13 mouse cellular contexts compared by ENCODE assay signal in genomic region chr13:60619723-60620122, GRCm38 (mm10). TPM values are rescaled to one million over a fixed set of nuclear protein-coding genes. Genes with fewer than 3 reads are reported as not detected.
DNase-seq lines count a peak whose midpoint lies in the region; ATAC-seq lines count a peak whose summit lies in the region.
"Had no signal": no experiment of that assay in that cellular context is flagged by ENCODE, and none has a peak within 500 bp of the region (broad histone marks: within the 10 kb centered on the region; RNA-seq: fewer than 3 reads in every experiment).

No protein-coding gene starts in this region.

- peaks cover 40% of the 10 kb centered on the region for H3K4me1 ChIP-seq in heart, embryonic 12.5 days (replicated peaks)
- H3K4me1 ChIP-seq in midbrain, embryonic 10.5 days, result peaks cover 28% of the 10 kb centered on the region
- 0 out of 2 replicates have a peak, but pooled peaks cover 9% of the 10 kb centered on the region for H3K4me1 ChIP-seq in midbrain, embryonic 14.5 days (ENCODE audit: control insufficient read depth, insufficient read depth, low read length)
- peaks cover 36% of the 10 kb centered on the region for H3K4me1 ChIP-seq in liver, embryonic 11.5 days (replicated peaks; ENCODE audit: control insufficient read depth, insufficient read depth, low read length)

- 0 out of 2 replicates have a peak, but pooled peaks cover 3% of the 10 kb centered on the region for H3K9me3 ChIP-seq in heart, embryonic 12.5 days (replicated peaks)
- H3K9me3 ChIP-seq in midbrain, embryonic 10.5 days (replicated peaks), result no peaks in the 10 kb centered on the region
- no peaks in the 10 kb centered on the region; the same call in 1 of the 2 replicates for H3K9me3 ChIP-seq in midbrain, embryonic 14.5 days (ENCODE audit: control insufficient read depth, low read length)
- H3K9me3 ChIP-seq in liver, embryonic 11.5 days (ENCODE audit: control insufficient read depth, low read length), result no peaks in the 10 kb centered on the region
- H3K9me3 ChIP-seq: embryonic facial prominence, embryonic 10.5 days; lung, embryonic 15.5 days; stomach, embryonic 15.5 days had no signal

- H3K4me2 ChIP-seq in heart, embryonic 12.5 days, result peak overlapping the region; percentile 18; the same call in 1 of the 2 replicates
- no peak overlapping the region for H3K4me2 ChIP-seq in midbrain, embryonic 14.5 days (ENCODE audit: low read length)
- H3K4me2 ChIP-seq in liver, embryonic 11.5 days, result peak overlapping the region; percentile 44
- H3K4me2 ChIP-seq: lung, embryonic 15.5 days; stomach, embryonic 15.5 days had no signal

- H3K27me3 ChIP-seq in heart, embryonic 12.5 days (replicated peaks), result no peaks in the 10 kb centered on the region
- no peaks in the 10 kb centered on the region for H3K27me3 ChIP-seq in midbrain, embryonic 10.5 days (ENCODE audit: low read depth, poor library complexity, severe bottlenecking)
- no peaks in the 10 kb centered on the region for H3K27me3 ChIP-seq in midbrain, embryonic 14.5 days (ENCODE audit: control insufficient read depth, insufficient read depth, low read length)
- H3K27me3 ChIP-seq in liver, embryonic 11.5 days (replicated peaks; ENCODE audit: control insufficient read depth, insufficient read depth, low read length), result no peaks in the 10 kb centered on the region
- H3K27me3 ChIP-seq: lung, embryonic 15.5 days; stomach, embryonic 15.5 days had no signal

- ATAC-seq in heart, embryonic 12.5 days (ENCODE audit: insufficient number of reproducible peaks, low FRiP score), result peak; percentile 78
- ATAC-seq in midbrain, embryonic 14.5 days (ENCODE audit: low FRiP score, low TSS enrichment), result no peak
- peak; percentile 84 for ATAC-seq in liver, embryonic 11.5 days (replicated peaks; ENCODE audit: low FRiP score)
- ATAC-seq: midbrain, embryonic 16.5 days had no signal

- no peaks in the 10 kb centered on the region for H3K36me3 ChIP-seq in heart, embryonic 12.5 days
- H3K36me3 ChIP-seq in midbrain, embryonic 10.5 days, result no peaks in the 10 kb centered on the region
- H3K36me3 ChIP-seq in midbrain, embryonic 14.5 days (ENCODE audit: control insufficient read depth, insufficient read depth, low read length), result peaks cover 5% of the 10 kb centered on the region; the same call in 1 of the 2 replicates
- no peaks in the 10 kb centered on the region for H3K36me3 ChIP-seq in liver, embryonic 11.5 days (ENCODE audit: control insufficient read depth, insufficient read depth, low read length)
- H3K36me3 ChIP-seq: lung, embryonic 15.5 days; stomach, embryonic 15.5 days had no signal

- DNase-seq in heart, postnatal 10 days, result no peak
- no peak for DNase-seq in midbrain, embryonic 10.5 days (ENCODE audit: low spot score)
- DNase-seq in midbrain, embryonic 14.5 days, result no peak
- peak; percentile 31 for DNase-seq in liver, embryonic 11.5 days (ENCODE audit: low spot score)
- no peak for DNase-seq in kidney, adult 18-20 months
- DNase-seq in cerebellum, postnatal 14 days, result no peak
- DNase-seq: cerebellum, adult 9-11 months; thymus, postnatal 14 days had no signal

- H3K4me3 ChIP-seq in heart, embryonic 12.5 days, result no peak overlapping the region
- H3K4me3 ChIP-seq in midbrain, embryonic 10.5 days, result no peak overlapping the region
- no peak overlapping the region for H3K4me3 ChIP-seq in midbrain, embryonic 14.5 days (replicated peaks; ENCODE audit: low read depth, low read length)
- no peak overlapping the region for H3K4me3 ChIP-seq in liver, embryonic 11.5 days (ENCODE audit: low read depth, low read length)
- H3K4me3 ChIP-seq: embryonic facial prominence, embryonic 10.5 days; lung, embryonic 15.5 days; stomach, embryonic 15.5 days had no signal

- 29% methylated on average over 6 of the region's 6 CpGs for WGBS in heart, embryonic 12.5 days
- 64% methylated on average over 6 of the region's 6 CpGs for WGBS in midbrain, embryonic 10.5 days
- WGBS in midbrain, embryonic 14.5 days, result 67% methylated on average over 6 of the region's 6 CpGs
- WGBS in liver, embryonic 11.5 days, result 13% methylated on average over 6 of the region's 6 CpGs

- intact Hi-C loops in heart, postnatal 10 days (cut with DNase I), result no loop called here

- H3K9ac ChIP-seq in heart, embryonic 12.5 days, result no peak overlapping the region
- H3K9ac ChIP-seq in midbrain, embryonic 14.5 days (replicated peaks; ENCODE audit: low read length), result no peak overlapping the region
- H3K9ac ChIP-seq in liver, embryonic 11.5 days (ENCODE audit: low read depth, low read length), result no peak overlapping the region
- H3K9ac ChIP-seq: lung, embryonic 15.5 days; stomach, embryonic 15.5 days had no signal

- peak overlapping the region; percentile 28; the same call in 1 of the 2 replicates for H3K27ac ChIP-seq in heart, embryonic 12.5 days (ENCODE audit: poor library complexity, severe bottlenecking)
- 0 out of 2 replicates have a peak overlapping the region, but pooled peaks have one; percentile 28 for H3K27ac ChIP-seq in midbrain, embryonic 10.5 days (replicated peaks)
- H3K27ac ChIP-seq in midbrain, embryonic 14.5 days (replicated peaks; ENCODE audit: low read depth, low read length), result no peak overlapping the region
- 0 out of 2 replicates have a peak overlapping the region, but pooled peaks have one; percentile 45 for H3K27ac ChIP-seq in liver, embryonic 11.5 days (ENCODE audit: low read depth, low read length)
- H3K27ac ChIP-seq: embryonic facial prominence, embryonic 10.5 days; lung, embryonic 15.5 days; stomach, embryonic 15.5 days had no signal

RNA-seq across cellular contexts. Expression of gene Dapk1, which starts 18.0 kb away (rescaled TPM):
- polyA plus RNA-seq in heart, embryonic 12.5 days (2016; fragmentation: Nextera tagmentation; extraction: Ambion mirVana), result 12.5 and 15.8 TPM in 2 replicates
- 10 to 100 TPM; 25.4 to 25.9 TPM for total RNA-seq in heart, postnatal 10 days (2021)
- 15.1 and 19.8 TPM in 2 replicates for polyA plus RNA-seq in midbrain, embryonic 10.5 days (2016; fragmentation: Nextera tagmentation; extraction: Ambion mirVana)
- 41.7 and 42.4 TPM in 2 replicates for polyA plus RNA-seq in midbrain, embryonic 14.5 days (2014; fragmentation: Nextera tagmentation; extraction: Ambion mirVana)
- polyA plus RNA-seq in liver, embryonic 11.5 days (2014; fragmentation: Nextera tagmentation; extraction: Ambion mirVana), result 16.4 TPM in 2 replicates
